Mouse (Mus musculus) myocyte (in vitro differentiated cells): ENCODE measurements around the gene Kansl1l.

Experiments used
- CEBPB ChIP-seq: IDR thresholded peaks from 2 replicates; pipeline ENCODE4 v1.6.1; 2011; ENCODE audit warnings: mild to moderate bottlenecking, moderate library complexity; ENCODE audit not compliant: poor library complexity, insufficient read depth, severe bottlenecking
- E2F4 ChIP-seq: IDR thresholded peaks from one replicate; pipeline ENCODE4 v1.6.1; 2011; ENCODE audit warnings: mild to moderate bottlenecking, control low read depth, moderate library complexity; ENCODE audit not compliant: insufficient read depth
- MAX ChIP-seq: IDR thresholded peaks from one replicate; pipeline ENCODE4 v1.6.1; 2011; ENCODE audit warnings: low read depth, mild to moderate bottlenecking, control low read depth
- MYOD1 ChIP-seq, 3 experiments: IDR thresholded peaks; one replicate each; pipeline ENCODE4 v1.6.1; 2011; ENCODE audit warnings: control low read depth in 2 of 3, low read depth in 2 of 3, mild to moderate bottlenecking in 2 of 3, moderate library complexity in 1 of 3; ENCODE audit not compliant: insufficient read length in 2 of 3, control insufficient read depth in 1 of 3
- MYOG ChIP-seq, 3 experiments: IDR thresholded peaks; one replicate each; pipeline ENCODE4 v1.6.1; 2011; ENCODE audit warnings: control low read depth in 2 of 3, low read depth in 2 of 3, mild to moderate bottlenecking in 2 of 3; ENCODE audit not compliant: insufficient read length in 2 of 3, control insufficient read depth in 1 of 3, insufficient read depth in 1 of 3
- POLR2A ChIP-seq: IDR thresholded peaks from one replicate; pipeline ENCODE4 v1.6.1; 2011; ENCODE audit warnings: low read depth, mild to moderate bottlenecking, control low read depth, moderate library complexity; ENCODE audit not compliant: insufficient read length
- TCF12 ChIP-seq: IDR thresholded peaks from one replicate; pipeline ENCODE4 v1.6.1; 2011; ENCODE audit warnings: mild to moderate bottlenecking, control low read depth; ENCODE audit not compliant: poor library complexity, insufficient read depth, severe bottlenecking

DNA sequence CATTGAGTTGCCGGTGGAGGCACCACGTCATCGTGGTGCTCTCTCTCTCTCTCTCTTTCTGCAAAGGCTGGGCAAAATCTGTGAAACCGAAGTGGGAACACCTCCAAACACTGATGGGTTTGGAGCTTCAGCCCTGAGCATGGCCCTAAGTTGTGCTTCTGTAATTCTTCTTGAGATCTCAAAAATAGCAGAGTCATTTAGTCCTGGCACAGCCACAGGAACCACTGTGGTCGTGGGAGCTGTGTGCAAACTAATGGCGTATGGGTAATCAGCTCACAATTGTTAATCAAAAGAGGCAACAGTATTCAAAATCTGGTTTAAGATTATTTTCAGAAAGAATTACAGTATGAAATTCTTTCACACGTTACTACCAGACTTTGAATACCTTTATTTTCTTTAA lies 144.6 kb downstream of the Kansl1l start:
- TF ChIP-seq POLR2A (no peak), MAX (no peak), TCF12 (no peak), MYOG (IDR thresholded peaks at IDR 0.05; ENCODE audit: control insufficient read depth in 1 of 3, insufficient read depth in 1 of 3, insufficient read length in 2 of 3, low read depth in 2 of 3) (no peak), MYOD1 (IDR thresholded peaks at IDR 0.05; ENCODE audit: control insufficient read depth in 1 of 3, insufficient read length in 2 of 3, low read depth in 2 of 3) (no peak), E2F4 (no peak), CEBPB (no peak)
